Mouse (Mus musculus) thymus, adult 2 months (tissue): ENCODE measurements around the gene Zfp867.

ENCODE experiments used
- CTCF ChIP-seq: fragments of 200-500 bp; IDR thresholded peaks from 2 replicates; pipeline ENCODE4 v1.5.1; 2012; ENCODE audit warnings: mild to moderate bottlenecking, control low read depth, low read length, moderate library complexity, borderline replicate concordance; ENCODE audit not compliant: control insufficient read depth, poor library complexity, insufficient read depth; ENCODE audit errors: extremely low read depth
- POLR2A ChIP-seq: fragments of 200-500 bp; IDR thresholded peaks from 2 replicates; pipeline ENCODE4 v1.6.1; 2012; ENCODE audit warnings: mild to moderate bottlenecking, low read length, control low read depth, moderate library complexity; ENCODE audit not compliant: control insufficient read depth, poor library complexity, insufficient read depth; ENCODE audit errors: extremely low read depth

GRCm38 (mm10) chr11:59505839-59506712 is 33.8 kb upstream of the Zfp867 start:
- no peak for TF ChIP-seq CTCF
- 0 out of 2 replicates have a peak, but pooled peaks have one; percentile 17 for TF ChIP-seq POLR2A
